Mouse (Mus musculus) midbrain, embryonic 12.5 days (tissue): ENCODE measurements around the gene Hpse. TPM values are rescaled to one million over a fixed set of nuclear protein-coding genes. Genes with fewer than 3 reads are reported as not detected.

Source experiments
- ATAC-seq: fragments of 200-750 bp; cut with Nextera tagmentation; 2 replicates; pipeline ENCODE4 v1.8.0; 2017; ENCODE audit warnings: low read depth, moderate TSS enrichment, moderate library complexity; ENCODE audit not compliant: low FRiP score
- H3K27ac ChIP-seq: fragments of 300-500 bp; sonication (generic); replicated peaks from 2 replicates; pipeline ENCODE4 v1.5.1; 2016; ENCODE audit warnings: mild to moderate bottlenecking
- H3K27me3 ChIP-seq: fragments of 300-500 bp; sonication (generic); 2 replicates; pipeline ENCODE4 v1.6.1; 2016; ENCODE audit warnings: mild to moderate bottlenecking
- H3K36me3 ChIP-seq: fragments of 300-500 bp; sonication (generic); 2 replicates; pipeline ENCODE4 v1.6.1; 2016
- H3K4me1 ChIP-seq: fragments of 300-500 bp; sonication (generic); 2 replicates; pipeline ENCODE4 v1.6.1; 2016
- H3K4me2 ChIP-seq: fragments of 300-500 bp; sonication (generic); replicated peaks from 2 replicates; pipeline ENCODE4 v1.6.1; 2016; ENCODE audit warnings: mild to moderate bottlenecking, moderate library complexity
- H3K4me3 ChIP-seq: fragments of 300-500 bp; sonication (generic); 2 replicates; pipeline ENCODE4 v1.5.1; 2016; ENCODE audit warnings: mild to moderate bottlenecking
- H3K9ac ChIP-seq: fragments of 300-500 bp; sonication (generic); replicated peaks from 2 replicates; pipeline ENCODE4 v1.6.1; 2016; ENCODE audit warnings: mild to moderate bottlenecking, moderate library complexity
- H3K9me3 ChIP-seq: fragments of 300-500 bp; sonication (generic); 2 replicates; pipeline ENCODE4 v1.6.1; 2016; ENCODE audit warnings: mild to moderate bottlenecking
- WGBS: fragments of 180-500 bp; shearing (Covaris S2); methylation state at CpG from one replicate; pipeline ENCODE4 v1.1.7; 2016; 5-methylcytosine and 5-hydroxymethylcytosine counted together
- polyA plus RNA-seq: library from polyadenylated mRNA; unstranded; fragments of >200 nt; fragmentation: Nextera tagmentation; extraction: Ambion mirVana; gene quantifications from 2 replicates; pipeline ENCODE4 v1.2.1, GENCODE M21; 2016

Hpse gene
- polyA plus RNA-seq, 1 experiment from 2014 or later, result 0.75 TPM

DNA sequence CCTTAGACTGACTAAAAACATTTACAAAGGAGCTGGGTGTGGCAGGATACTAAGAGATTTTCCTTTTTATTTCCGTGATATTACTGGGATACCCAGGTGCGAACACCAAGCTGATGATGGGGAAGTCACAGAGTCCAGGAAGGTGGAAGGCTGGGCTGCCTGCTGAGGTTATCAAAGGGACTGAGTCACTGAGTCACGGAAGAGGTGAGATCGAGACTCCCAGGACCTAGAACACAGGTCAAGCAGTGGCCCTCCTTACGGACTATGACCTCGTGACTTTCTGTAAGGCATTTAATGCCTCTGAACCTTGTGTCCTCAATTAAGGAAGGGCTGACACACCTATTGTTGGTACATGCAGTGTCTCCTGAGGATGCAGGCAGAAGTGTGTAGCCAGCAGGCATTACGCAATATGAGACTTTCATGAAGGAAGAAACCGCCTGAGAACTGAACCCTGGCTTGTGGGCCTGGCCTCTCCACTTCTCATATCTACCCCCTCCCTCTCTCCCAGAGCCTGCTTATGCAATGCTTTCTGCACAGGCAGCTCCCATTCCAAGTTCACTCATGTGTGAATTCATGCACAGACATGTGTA is 86.9 kb downstream of the Hpse start:
- Histone ChIP-seq H3K27ac (no peak overlapping the region), H3K9ac (no peak overlapping the region)
- no peak for ATAC-seq

More for the DNA sequence above, 86.9 kb downstream of the Hpse start:
- Histone ChIP-seq H3K27me3 (no peaks in the 10 kb centered on the region), H3K36me3 (no peaks in the 10 kb centered on the region), H3K4me2 (no peak overlapping the region), H3K9me3 (no peaks in the 10 kb centered on the region), H3K4me3 (no peak overlapping the region), H3K4me1 (no peaks in the 10 kb centered on the region)
- WGBS, result 93% methylated on average over 8 of the region's 8 CpGs

Other genes with a start within 250 kb of the Hpse start
- 15.3 and 16.5 TPM in 2 replicates for gene Lin54, start 219.1 kb downstream of the Hpse start, polyA plus RNA-seq
- gene Cops4, start 201.4 kb downstream of the Hpse start, polyA plus RNA-seq, result 191 and 203 TPM in 2 replicates
- gene Plac8, start 147.5 kb downstream of the Hpse start, polyA plus RNA-seq, result 0.76 and 1.2 TPM in 2 replicates
- 47.0 and 48.0 TPM in 2 replicates for gene Coq2, start 44.6 kb downstream of the Hpse start, polyA plus RNA-seq
- gene Helq, start 78.9 kb upstream of the Hpse start, polyA plus RNA-seq, result 23.8 and 27.5 TPM in 2 replicates
- gene Mrps18c, start 78.9 kb upstream of the Hpse start, polyA plus RNA-seq, result 158 and 159 TPM in 2 replicates
- 22.9 and 26.7 TPM in 2 replicates for gene Abraxas1, start 101.2 kb upstream of the Hpse start, polyA plus RNA-seq
- gene Gpat3, start 126.0 kb upstream of the Hpse start, polyA plus RNA-seq, result 0.56 TPM in 1 of 2 replicates, not detected in the other